Mouse (Mus musculus): ENCODE data around the gene Ccdc114. TPM values are rescaled to one million over a fixed set of nuclear protein-coding genes. Genes with fewer than 3 reads are reported as not detected.
"Not testable (repeated sequence)": the region's sequence is repeated elsewhere in the genome, so short reads cannot be mapped to it uniquely, and the experiment has no call there.

Gene Ccdc114
- polyA plus RNA-seq, 1 experiment from 2014 or later: 2.0 TPM

DNA sequence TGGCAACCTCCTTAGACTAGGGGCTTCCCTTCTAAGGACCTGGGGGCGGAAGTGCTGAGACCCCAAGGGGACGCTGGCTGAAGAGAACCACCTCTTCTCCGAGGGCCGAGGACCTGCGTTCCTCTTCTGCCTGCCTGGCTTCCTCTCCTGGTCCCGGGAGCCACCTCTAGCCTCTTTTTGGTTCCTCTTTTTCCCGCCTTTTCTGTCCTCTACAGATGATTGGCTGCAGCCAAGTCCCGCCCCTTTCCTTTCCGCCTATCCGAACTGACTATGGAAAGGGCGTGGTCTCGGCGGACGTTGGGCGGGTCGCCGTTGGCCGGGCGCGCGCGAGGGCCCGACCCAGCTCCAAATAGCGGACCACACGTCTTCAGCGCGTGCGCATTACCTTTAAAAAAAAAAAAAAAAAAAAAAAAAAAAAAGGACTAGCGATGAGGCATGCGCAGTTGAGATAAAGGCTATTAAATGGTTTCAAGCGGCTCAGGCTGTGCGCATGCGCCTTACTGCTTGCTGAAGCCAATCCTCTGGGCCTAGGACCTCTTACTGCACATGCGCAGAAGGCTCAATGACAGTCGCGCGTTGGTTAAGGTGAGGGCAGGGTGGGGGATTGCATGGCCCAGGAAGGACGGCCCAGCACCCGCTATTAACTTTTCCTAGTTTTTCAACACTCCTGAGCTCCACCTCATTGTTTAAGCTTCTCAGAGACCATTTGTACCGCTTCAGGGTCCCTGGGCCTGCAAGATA, 27.2 kb upstream of the Ccdc114 start, which contains the start of the genes Syngr4 and Tmem143:
Gene Syngr4, minus strand, starts transcription at position 198 of the 741 bp plus-strand sequence.
Gene Tmem143, plus strand, starts transcription at position 425 of the 741 bp plus-strand sequence.
- peak within 1 kb of the TSS; percentile 66 for H3K27ac ChIP-seq (ENCODE audit: low read depth, low read length)
- WGBS (ENCODE audit: insufficient replicate concordance): 1% methylated on average over 40 of the region's 40 CpGs

DNA sequence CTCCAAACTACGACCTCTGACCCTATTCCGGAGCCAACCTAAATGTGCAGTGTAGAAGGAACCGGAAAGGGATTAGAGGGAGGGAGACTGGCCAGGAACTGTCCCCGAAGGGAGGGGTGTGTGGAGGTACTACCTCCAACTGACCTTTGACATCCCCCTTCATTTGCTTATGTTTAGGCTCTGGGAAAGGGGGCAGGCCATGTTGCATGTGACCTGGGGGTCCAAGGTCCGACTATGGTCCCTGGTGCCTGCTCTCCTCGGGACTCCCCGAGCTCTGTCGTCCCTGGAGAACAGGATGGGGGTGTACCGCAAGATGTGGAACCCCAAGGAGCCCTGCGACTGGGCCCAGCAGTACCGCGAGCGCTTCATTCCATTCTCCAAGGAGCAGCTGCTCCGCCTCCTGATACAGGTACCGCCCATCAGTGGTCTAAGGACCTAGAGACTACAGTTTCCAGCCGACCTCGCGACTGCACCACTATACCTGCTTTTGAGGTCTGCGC, 26.6 kb upstream of the Ccdc114 start:
- H3K9me3 ChIP-seq (replicated peaks; ENCODE audit: control insufficient read depth, low read length): no peaks in the 10 kb centered on the region
- no peaks in the 10 kb centered on the region for H3K36me3 ChIP-seq (ENCODE audit: control insufficient read depth, insufficient read depth, low read length)
- no peaks in the 10 kb centered on the region; the same call in 1 of the 2 replicates for H3K4me1 ChIP-seq (ENCODE audit: control insufficient read depth, insufficient read depth, low read length)
- H3K4me2 ChIP-seq: peak overlapping the region; percentile 95
- H3K27me3 ChIP-seq (ENCODE audit: control insufficient read depth, insufficient read depth, low read length): no peaks in the 10 kb centered on the region
- WGBS (ENCODE audit: insufficient replicate concordance): 1% methylated on average over 19 of the region's 19 CpGs
- H3K4me3 ChIP-seq (ENCODE audit: low read depth, low read length): peak overlapping the region; percentile 62
- H3K9ac ChIP-seq (ENCODE audit: low read depth, low read length): peak overlapping the region; percentile 85
- peak; percentile 32; the same call in 1 of the 2 replicates for ATAC-seq (replicated peaks; ENCODE audit: insufficient number of reproducible peaks, low FRiP score, low TSS enrichment)
- H3K27ac ChIP-seq (ENCODE audit: low read depth, low read length): peak overlapping the region; percentile 66

More for the DNA sequence above, 27.2 kb upstream of the Ccdc114 start, which contains the start of the genes Syngr4 and Tmem143:
- no peaks in the 10 kb centered on the region for H3K9me3 ChIP-seq (replicated peaks; ENCODE audit: control insufficient read depth, low read length)
- peak within 1 kb of the TSS; percentile 85 for H3K9ac ChIP-seq (ENCODE audit: low read depth, low read length)
- H3K36me3 ChIP-seq (ENCODE audit: control insufficient read depth, insufficient read depth, low read length): no peaks in the 10 kb centered on the region
- peak within 1 kb of the TSS; percentile 95 for H3K4me2 ChIP-seq
- peak; percentile 86 for ATAC-seq (replicated peaks; ENCODE audit: insufficient number of reproducible peaks, low FRiP score, low TSS enrichment)
- no peaks in the 10 kb centered on the region; the same call in 1 of the 2 replicates for H3K4me1 ChIP-seq (ENCODE audit: control insufficient read depth, insufficient read depth, low read length)
- peak within 1 kb of the TSS; percentile 62 for H3K4me3 ChIP-seq (ENCODE audit: low read depth, low read length)
- H3K27me3 ChIP-seq (ENCODE audit: control insufficient read depth, insufficient read depth, low read length): no peaks in the 10 kb centered on the region

DNA sequence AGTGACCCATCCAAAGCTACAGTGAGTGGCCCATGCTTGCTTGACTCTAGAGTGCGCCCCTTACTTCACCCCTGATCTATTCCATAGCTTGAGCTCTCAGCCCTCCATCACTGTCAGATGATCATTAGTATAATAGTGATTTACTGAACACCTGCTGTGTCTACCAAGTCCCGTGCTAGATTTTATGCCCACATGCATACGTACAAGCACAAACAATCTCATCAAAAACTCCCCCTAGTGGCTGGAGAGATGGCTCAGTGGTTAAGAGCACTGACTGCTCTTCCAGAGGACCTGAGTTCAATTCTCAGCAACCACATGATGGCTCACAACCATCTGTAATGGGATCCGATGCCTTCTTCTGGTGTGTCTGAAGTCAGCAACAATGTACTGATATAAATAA, 25.7 kb upstream of the Ccdc114 start:
- H3K4me3 ChIP-seq (ENCODE audit: low read depth, low read length); H3K27ac ChIP-seq (ENCODE audit: low read depth, low read length); H3K9ac ChIP-seq (ENCODE audit: low read depth, low read length); ATAC-seq (replicated peaks; ENCODE audit: insufficient number of reproducible peaks, low FRiP score, low TSS enrichment); H3K27me3 ChIP-seq (ENCODE audit: control insufficient read depth, insufficient read depth, low read length); H3K4me1 ChIP-seq (ENCODE audit: control insufficient read depth, insufficient read depth, low read length); H3K36me3 ChIP-seq (ENCODE audit: control insufficient read depth, insufficient read depth, low read length); H3K9me3 ChIP-seq (replicated peaks; ENCODE audit: control insufficient read depth, low read length): not testable (repeated sequence)
- 68% methylated on average over 4 of the region's 4 CpGs for WGBS (ENCODE audit: insufficient replicate concordance)
- peak overlapping the region; percentile 95 for H3K4me2 ChIP-seq

- Histone ChIP-seq H3K27ac (ENCODE audit: low read depth, low read length) (no peak overlapping the region), H3K4me2 (no peak overlapping the region), H3K9me3 (replicated peaks; ENCODE audit: control insufficient read depth, low read length) (no peaks in the 10 kb centered on the region), H3K9ac (ENCODE audit: low read depth, low read length) (no peak overlapping the region), H3K27me3 (ENCODE audit: control insufficient read depth, insufficient read depth, low read length) (no peaks in the 10 kb centered on the region), H3K4me3 (ENCODE audit: low read depth, low read length) (no peak overlapping the region), H3K4me1 (ENCODE audit: control insufficient read depth, insufficient read depth, low read length) (no peaks in the 10 kb centered on the region; the same call in 1 of the 2 replicates), H3K36me3 (ENCODE audit: control insufficient read depth, insufficient read depth, low read length) (no peaks in the 10 kb centered on the region)
- ATAC-seq (replicated peaks; ENCODE audit: insufficient number of reproducible peaks, low FRiP score, low TSS enrichment): no peak
- WGBS (ENCODE audit: insufficient replicate concordance): 52% methylated on average over 5 of the region's 5 CpGs
Measured at GRCm38 (mm10) chr7:45901562-45901961, 22.3 kb upstream of the Ccdc114 start.

GRCm38 (mm10) chr7:45902481-45903002, 21.3 kb upstream of the Ccdc114 start:
- no peaks in the 10 kb centered on the region for H3K27me3 ChIP-seq (ENCODE audit: control insufficient read depth, insufficient read depth, low read length)
- H3K4me3 ChIP-seq (ENCODE audit: low read depth, low read length): no peak overlapping the region
- H3K9me3 ChIP-seq (replicated peaks; ENCODE audit: control insufficient read depth, low read length): no peaks in the 10 kb centered on the region
- H3K9ac ChIP-seq (ENCODE audit: low read depth, low read length): no peak overlapping the region
- H3K27ac ChIP-seq (ENCODE audit: low read depth, low read length): no peak overlapping the region
- peaks cover 5% of the 10 kb centered on the region; the same call in 1 of the 2 replicates for H3K36me3 ChIP-seq (ENCODE audit: control insufficient read depth, insufficient read depth, low read length)
- ATAC-seq (replicated peaks; ENCODE audit: insufficient number of reproducible peaks, low FRiP score, low TSS enrichment): no peak
- H3K4me1 ChIP-seq (ENCODE audit: control insufficient read depth, insufficient read depth, low read length): no peaks in the 10 kb centered on the region; the same call in 1 of the 2 replicates
- 69% methylated on average over 12 of the region's 12 CpGs for WGBS (ENCODE audit: insufficient replicate concordance)
- no peak overlapping the region for H3K4me2 ChIP-seq

DNA sequence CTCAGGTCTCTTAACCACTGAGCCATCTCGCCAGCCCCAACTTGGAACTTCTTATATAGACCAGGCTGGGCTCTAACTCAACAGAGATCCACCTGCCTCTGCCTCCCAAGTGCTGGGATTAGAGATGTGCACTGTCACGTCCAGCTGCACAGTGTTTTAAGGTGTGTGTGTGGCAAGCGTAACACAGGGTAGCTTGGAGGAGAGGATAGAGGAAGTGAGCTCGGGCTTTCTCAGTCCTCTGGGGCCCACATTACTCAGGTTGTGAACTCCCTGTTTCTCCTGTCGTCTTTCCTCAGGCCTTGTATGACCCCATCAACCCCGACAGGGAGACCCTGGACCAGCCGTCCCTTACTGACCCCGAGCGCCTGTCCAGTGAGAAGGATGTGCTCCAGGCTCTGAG, 17.2 kb upstream of the Ccdc114 start:
- Histone ChIP-seq H3K36me3 (ENCODE audit: control insufficient read depth, insufficient read depth, low read length) (peaks cover 16% of the 10 kb centered on the region), H3K4me1 (ENCODE audit: control insufficient read depth, insufficient read depth, low read length) (no peaks in the 10 kb centered on the region), H3K4me3 (ENCODE audit: low read depth, low read length) (no peak overlapping the region), H3K27ac (ENCODE audit: low read depth, low read length) (no peak overlapping the region), H3K27me3 (ENCODE audit: control insufficient read depth, insufficient read depth, low read length) (no peaks in the 10 kb centered on the region), H3K4me2 (no peak overlapping the region), H3K9me3 (replicated peaks; ENCODE audit: control insufficient read depth, low read length) (no peaks in the 10 kb centered on the region), H3K9ac (ENCODE audit: low read depth, low read length) (no peak overlapping the region)
- 84% methylated on average over 9 of the region's 9 CpGs for WGBS (ENCODE audit: insufficient replicate concordance)
- ATAC-seq (replicated peaks; ENCODE audit: insufficient number of reproducible peaks, low FRiP score, low TSS enrichment): no peak

DNA sequence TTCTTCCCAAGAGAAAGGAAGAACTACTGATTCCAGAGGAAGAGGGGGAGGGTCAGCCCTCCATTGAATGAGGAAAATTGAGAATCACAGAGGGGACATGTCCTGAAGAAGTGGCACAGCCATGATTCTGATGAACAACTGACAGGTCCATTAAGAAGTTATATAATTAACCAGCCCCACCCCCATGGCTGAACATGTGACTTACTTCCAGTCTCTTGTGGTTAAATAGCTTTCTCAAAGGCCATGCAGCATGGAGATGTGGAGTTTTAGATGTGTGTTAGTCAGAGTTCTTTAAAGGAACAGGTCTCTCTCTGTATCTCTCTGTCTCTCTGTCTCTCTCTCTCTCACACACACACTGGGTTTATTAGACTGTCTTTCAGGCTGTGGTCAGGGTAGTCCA, 15.5 kb upstream of the Ccdc114 start:
- Histone ChIP-seq H3K27ac (ENCODE audit: low read depth, low read length) (no peak overlapping the region), H3K4me3 (ENCODE audit: low read depth, low read length) (no peak overlapping the region), H3K36me3 (ENCODE audit: control insufficient read depth, insufficient read depth, low read length) (peaks cover 16% of the 10 kb centered on the region), H3K4me2 (no peak overlapping the region), H3K9ac (ENCODE audit: low read depth, low read length) (no peak overlapping the region), H3K27me3 (ENCODE audit: control insufficient read depth, insufficient read depth, low read length) (no peaks in the 10 kb centered on the region), H3K9me3 (replicated peaks; ENCODE audit: control insufficient read depth, low read length) (no peaks in the 10 kb centered on the region), H3K4me1 (ENCODE audit: control insufficient read depth, insufficient read depth, low read length) (no peaks in the 10 kb centered on the region)
- no peak for ATAC-seq (replicated peaks; ENCODE audit: insufficient number of reproducible peaks, low FRiP score, low TSS enrichment)

- Histone ChIP-seq H3K4me3 (ENCODE audit: low read depth, low read length) (no peak overlapping the region), H3K4me1 (ENCODE audit: control insufficient read depth, insufficient read depth, low read length) (no peaks in the 10 kb centered on the region), H3K27me3 (ENCODE audit: control insufficient read depth, insufficient read depth, low read length) (no peaks in the 10 kb centered on the region), H3K9me3 (replicated peaks; ENCODE audit: control insufficient read depth, low read length) (no peaks in the 10 kb centered on the region), H3K9ac (ENCODE audit: low read depth, low read length) (no peak overlapping the region), H3K4me2 (no peak overlapping the region), H3K36me3 (ENCODE audit: control insufficient read depth, insufficient read depth, low read length) (peaks cover 16% of the 10 kb centered on the region), H3K27ac (ENCODE audit: low read depth, low read length) (no peak overlapping the region)
- no peak for ATAC-seq (replicated peaks; ENCODE audit: insufficient number of reproducible peaks, low FRiP score, low TSS enrichment)
- WGBS (ENCODE audit: insufficient replicate concordance): 91% methylated on average over 16 of the region's 16 CpGs
Measured at GRCm38 (mm10) chr7:45909145-45909544, 14.7 kb upstream of the Ccdc114 start.

All from heart, embryonic 11.5 days (tissue).